Mouse (Mus musculus) urinary bladder, postnatal 25 days (tissue): ENCODE measurements around the gene Llgl1.

Experiments used
- DNase-seq: peaks from one replicate; pipeline ENCODE4 v3.0.0; 2022; ENCODE audit warnings: low spot score

Llgl1 gene

DNA sequence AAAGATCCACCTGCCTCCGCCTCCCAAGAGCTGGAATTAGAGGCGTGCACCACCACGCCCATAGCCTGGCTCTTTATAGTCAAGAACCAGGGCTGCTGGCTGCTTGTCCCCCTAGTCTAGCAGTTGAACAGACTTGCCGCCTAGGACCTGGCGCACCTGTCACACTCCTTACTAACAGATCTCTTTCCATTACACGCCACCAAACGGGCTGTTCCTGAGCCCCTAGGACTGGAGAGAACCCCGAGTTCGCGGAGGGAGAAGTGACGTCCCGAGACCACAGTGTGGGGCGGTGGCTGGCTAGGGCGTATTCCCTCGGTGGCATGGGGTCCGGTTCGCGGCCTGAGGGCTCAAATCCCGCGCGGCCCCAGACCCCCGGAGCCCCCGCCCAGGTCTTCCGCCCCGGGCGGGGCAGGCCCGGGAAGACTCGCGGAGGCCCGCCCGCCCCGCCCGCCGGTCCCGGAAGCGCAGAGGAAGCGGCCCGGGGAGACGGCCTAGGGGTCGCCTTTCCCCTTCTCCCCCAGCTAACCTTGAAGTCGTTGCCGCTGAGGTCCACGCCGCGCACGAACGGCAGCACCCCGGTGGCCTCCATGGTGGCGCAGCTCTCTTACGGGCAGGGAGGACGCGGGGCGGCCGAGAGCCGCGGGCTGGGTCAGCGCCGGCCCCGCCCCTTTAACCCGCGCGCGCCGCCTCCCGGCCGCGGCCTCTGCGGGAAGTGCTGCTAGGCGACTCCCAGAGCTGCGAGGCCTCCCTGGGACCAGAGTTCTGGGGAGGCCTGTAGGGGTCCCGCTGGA is 27.3 kb downstream of the Llgl1 start, which contains the start of gene Flii:
TSS of gene Flii (minus strand) at position 663 of the 791 bp plus-strand sequence.
- DNase-seq, result peak; percentile 88

DNA sequence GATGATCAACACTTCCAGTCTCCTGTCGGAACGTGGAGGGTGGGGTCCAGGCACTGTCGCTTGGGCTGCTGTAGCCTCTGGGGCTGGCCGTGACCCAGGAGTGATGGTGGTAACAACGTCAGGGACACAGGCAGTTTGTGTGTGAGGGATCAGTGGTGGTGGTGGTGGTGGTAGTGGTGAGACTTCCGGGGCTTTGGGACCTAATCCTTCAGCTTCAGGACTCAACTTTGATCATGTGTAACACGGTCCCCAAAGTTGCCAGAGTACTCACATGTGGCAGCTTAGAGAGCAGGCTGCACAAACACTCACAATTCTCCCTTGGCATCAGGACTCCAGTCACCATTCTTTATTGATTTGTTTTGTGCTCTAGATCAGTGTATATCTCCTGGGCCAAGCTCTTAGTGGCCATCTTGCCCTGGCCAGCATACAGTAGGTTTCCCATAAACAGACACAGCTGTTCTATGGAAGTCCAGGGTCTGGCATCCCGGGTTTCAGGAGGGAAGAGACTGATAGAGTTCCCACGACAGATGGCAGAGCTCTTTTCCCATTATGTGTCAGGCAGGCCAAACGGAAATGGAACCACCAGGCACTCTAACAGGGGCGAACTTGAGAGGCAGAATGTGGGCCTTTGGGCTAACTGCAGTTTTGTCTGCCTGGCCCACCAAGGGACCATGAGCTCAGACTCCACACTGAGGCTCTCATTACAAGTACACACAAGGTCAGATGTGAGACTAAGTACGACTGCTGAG is 28.0 kb downstream of the Llgl1 start:
- DNase-seq, result no peak

DNA sequence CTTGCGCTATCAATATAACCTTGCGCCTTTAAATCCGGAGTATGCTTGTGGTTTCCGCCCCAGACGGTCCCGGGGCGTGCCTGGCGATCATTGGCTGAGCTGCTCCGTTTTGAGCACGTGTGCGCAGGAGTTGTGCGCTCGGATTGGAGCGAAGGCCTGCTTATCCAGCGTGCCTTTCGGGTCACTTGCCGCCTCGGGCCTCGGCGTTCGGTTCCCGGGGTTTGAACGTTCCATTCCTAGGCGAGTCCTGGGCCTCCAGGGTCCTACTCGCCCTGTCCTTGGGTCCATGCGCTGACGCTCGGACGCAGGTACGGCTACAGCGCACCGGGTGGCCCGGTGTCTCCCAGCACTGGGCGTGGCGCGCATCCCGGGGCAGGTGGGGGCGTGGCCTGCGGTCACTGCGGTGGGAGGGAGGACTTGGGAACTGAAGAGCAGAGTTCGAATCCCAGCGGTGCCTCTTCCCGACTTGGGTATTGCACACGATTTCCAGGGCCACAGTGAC is 28.8 kb downstream of the Llgl1 start, which contains the start of gene Mief2:
TSS of gene Mief2 (plus strand) at position 139 of the 502 bp plus-strand sequence.
- peak; percentile 86 for DNase-seq

DNA sequence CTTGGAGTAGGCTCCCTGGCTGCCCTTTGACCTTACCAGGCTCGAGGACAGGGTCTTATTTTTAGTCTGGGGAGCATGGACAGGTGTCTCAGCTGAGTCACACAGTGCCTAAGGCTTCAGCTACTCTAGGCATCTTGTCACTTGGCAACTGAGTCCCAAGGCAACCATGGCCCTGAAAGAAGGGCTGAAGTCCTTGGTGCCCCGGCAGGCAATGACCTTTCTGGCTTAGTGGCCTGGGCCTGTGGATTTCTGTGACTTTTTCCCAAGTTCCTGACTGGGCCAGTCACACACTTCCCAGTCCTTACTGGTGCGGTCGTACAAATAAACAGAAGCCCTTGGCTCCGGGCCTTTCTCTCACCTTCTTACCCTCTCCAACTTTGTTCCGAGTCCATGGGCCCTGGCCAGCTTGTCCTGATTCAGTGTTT is 29.7 kb downstream of the Llgl1 start:
- DNase-seq, result no peak

DNA sequence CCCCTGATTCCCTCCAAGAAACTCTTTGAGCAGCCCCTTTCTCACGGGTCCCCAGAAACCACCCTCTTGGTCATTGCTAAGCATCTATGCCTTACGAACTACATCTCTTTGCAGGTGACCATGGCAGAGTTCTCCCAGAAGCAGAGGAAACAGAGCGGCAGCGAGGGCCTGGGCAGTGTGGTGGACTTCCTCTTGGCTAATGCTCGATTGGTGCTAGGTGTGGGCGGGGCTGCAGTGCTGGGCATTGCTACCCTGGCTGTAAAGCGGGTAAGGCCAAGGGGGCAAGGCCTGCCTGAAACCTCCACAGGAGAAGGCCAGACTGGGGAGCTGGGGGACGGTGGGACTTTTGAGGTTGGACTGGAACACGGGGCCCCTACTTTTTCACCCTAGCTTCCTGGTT is 30.6 kb downstream of the Llgl1 start:
- no peak for DNase-seq

DNA sequence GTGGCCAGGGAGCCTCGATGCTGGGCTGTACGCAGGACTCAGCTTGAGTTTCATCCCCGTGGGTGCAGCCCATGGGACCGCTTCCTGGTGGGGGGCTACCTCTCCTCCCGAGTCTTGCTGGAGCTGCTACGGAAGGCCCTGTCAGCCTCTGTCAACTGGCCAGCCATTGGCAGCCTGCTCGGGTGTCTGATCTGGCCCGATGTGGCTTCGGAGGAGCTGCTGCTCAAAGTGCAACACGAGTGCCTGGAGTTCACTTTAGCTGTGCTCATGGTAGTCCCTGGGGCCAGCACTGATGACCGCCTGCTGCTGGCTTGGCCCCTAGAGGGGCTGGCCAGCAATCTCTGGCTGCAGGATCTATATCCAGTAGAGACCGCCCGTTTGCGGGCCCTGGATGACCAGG is 31.7 kb downstream of the Llgl1 start:
- no peak for DNase-seq

DNA sequence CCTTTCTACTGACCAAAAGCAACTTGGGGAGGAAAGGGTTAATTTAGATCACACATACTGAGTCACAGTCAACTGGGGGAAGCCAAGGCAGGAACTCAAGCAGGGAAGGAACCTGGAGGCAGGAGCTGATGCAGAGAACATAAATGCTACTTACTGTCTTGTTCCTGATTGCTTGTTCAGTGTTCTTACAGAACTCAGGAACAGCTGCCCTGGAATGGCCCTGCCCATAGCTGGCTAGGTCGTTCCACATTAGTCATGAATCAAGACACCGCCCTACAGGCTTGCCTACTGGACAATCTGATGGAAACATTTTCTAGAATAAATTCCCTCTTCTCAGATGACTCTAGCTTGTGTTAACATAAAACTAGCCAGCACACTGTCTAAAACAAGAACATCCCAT is 34.7 kb downstream of the Llgl1 start:
- no peak for DNase-seq

DNA sequence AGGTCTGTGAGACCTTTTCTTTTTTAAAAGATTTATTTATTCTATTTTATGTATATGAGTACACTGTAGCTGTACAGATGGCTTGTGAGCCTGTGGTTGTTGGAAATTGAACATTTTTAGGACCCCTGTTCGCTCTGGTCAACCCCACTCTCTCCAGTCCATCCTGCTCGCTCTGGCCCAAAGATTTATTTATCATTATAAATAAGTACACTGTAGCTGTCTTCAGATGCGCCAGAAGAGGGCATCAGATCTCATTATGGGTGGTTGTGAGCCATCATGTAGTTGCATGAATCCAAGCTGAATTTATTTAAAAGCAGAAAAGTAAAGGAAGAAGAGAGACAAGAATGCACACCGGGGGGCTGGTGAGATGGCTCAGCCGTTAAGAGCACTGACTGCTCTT is 35.7 kb downstream of the Llgl1 start:
- no peak for DNase-seq

DNA sequence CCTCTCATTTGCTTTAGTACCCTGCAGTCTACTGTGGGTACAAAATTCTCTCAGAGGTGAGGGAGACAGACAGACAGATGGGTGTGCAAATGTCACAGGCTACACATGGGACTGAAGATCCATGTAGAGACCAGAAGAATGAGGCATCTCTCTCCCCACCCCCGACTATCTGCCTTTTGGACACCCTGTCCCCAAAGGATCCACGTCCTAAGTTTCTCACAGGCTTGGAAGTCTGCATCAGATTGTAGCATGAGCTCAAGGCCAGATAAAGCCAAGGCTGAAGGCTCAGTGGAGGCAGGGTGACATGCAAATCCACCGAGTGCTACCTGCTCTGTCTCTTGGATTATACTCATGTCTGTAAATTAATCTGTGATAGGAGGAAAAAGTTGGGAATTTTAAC is 37.0 kb downstream of the Llgl1 start:
- no peak for DNase-seq

DNA sequence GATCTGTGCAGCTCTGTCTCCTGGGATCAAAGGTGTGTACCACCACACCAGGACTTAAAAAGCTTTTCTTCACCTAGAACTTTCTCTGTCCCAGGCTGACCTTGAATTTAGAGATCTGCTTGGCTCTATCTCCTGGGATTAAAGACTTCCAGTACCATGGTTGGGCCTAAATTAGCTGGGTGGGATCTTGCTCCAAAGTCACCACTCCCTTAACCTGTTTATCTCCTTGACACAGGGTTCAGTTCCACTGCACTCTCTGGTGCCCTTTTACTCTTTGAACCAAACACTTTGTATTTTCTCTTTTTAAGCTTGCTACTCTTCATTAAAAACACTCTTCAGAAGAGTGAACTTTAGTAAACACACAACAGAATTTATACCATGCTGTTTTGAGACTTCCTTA is 37.9 kb downstream of the Llgl1 start:
- DNase-seq, result no peak

DNA sequence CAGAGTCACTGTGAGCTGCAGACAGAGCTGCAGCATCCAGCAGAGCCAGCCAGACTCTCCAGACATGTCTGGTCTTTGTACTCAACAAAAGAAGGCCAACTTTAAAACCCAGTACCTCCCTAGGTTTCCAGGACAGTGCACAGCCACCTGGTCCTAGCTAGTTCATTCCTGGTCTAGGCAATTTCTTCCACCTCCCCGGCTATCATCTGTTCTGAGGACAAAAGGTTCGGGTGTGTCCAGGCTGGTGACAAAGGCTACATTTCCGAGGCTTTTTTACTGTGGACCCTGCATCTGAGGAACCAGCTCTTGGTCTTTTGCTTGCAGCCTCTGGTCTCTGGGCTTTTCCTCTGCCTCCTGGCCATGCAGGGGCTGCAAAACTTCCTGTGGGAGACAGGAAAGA is 40.8 kb downstream of the Llgl1 start:
- DNase-seq, result no peak

DNA sequence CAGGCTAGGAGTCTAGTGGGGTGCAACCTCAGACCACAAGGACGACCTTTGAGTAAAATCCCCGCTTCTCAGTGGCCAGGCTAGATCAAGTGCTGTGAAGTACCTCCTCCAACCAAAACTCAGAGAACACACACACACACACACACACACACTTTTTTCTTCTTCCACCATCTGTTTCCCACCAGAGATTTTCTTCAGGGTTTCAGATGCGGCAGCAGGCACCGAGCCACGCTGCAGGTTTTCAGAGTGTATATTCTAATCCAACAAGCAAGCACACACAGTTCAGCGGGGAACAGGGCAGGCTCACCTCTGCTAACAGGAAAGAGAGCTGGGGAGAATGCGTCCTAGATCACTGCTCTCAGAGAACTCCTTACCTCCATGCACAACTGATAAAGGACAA is 56.0 kb downstream of the Llgl1 start:
- DNase-seq, result no peak

DNA sequence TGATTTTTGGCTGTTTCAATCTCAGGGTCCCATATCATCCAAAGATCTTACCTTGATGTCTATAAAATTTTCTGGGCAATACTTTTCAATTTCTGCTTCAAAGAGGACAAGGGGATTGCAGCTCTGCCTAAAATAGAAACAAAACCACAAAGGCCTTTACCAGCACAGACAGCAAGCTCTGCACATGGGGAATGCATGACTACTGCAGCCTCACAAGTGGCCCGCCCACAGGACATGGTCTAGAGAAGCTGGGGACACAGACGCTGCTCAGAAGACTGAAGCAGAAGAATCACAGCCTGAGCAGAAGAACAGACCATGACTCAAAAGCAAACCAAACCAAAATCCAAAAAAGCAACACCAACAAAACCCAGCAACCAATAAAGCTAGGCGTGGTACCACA is 62.2 kb downstream of the Llgl1 start:
- no peak for DNase-seq
